Mouse (Mus musculus) liver, adult 2 months (tissue): Measurements from ENCODE around the gene Ophn1.

Experiments used
- CTCF ChIP-seq: fragments of 200-500 bp; IDR thresholded peaks from 2 replicates; pipeline ENCODE4 v1.5.1; 2011; ENCODE audit warnings: low read depth, low read length, control low read depth
- POLR2A ChIP-seq: fragments of 200-500 bp; IDR thresholded peaks from 2 replicates; pipeline ENCODE4 v1.6.1; 2011; ENCODE audit warnings: low read length, control low read depth; ENCODE audit not compliant: insufficient read depth; ENCODE audit errors: extremely low read depth

- no peak for TF ChIP-seq CTCF
- no peak for TF ChIP-seq POLR2A
These were observed 18.1 kb upstream of the Ophn1 start for GRCm38 (mm10) chrX:98908910-98909309.
